Mouse (Mus musculus): ENCODE results near the gene Ly6g5b. TPM values are rescaled to one million over a fixed set of nuclear protein-coding genes. Genes with fewer than 3 reads are reported as not detected.

The Ly6g5b gene
- polyA plus RNA-seq, 1 experiment: 0.28 TPM

DNA sequence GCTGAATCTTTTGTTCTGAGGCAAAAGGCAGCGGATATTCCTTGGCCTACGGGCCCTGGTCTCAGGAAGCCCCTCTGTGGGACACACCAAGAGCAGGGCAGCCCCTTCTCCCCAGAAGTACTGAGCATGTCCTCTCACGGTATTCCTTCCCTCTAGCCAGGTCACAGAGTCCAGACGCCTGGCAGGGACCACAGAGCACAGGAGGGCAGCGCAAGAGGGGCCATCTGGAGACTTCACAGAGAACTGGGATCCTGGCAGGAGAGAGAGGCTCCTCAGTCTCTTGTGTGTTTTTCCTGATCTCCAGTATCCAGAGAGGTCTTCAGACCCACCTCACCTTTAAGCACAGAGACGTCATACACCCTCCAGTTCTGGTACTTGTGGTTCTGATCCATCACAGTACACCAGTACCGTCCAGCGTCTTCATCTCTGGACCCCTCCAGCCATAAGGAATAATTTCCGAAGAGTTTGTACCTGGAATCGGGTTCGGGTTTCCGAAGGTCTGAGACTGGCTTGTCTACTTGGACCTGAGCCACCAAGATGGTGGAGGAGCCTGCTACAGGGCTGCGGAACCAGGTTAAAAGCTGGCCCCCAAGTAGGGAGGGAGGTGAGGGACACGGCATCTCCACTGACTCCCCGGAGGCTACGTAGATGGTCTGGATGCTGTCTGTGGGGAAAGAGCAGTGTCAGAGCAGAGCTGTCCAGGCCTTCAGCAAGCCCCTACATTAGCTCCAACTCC is 32.2 kb downstream of the Ly6g5b start:
- H3K79me3 ChIP-seq (ENCODE audit: low read depth): no peaks in the 10 kb centered on the region
- H3K4me3 ChIP-seq (ENCODE audit: insufficient read depth, poor library complexity, severe bottlenecking): no peak overlapping the region
- H3ac ChIP-seq (ENCODE audit: control insufficient read depth, insufficient read length, low read depth): no peak overlapping the region
- H3K27me3 ChIP-seq (ENCODE audit: control insufficient read depth, insufficient read depth, insufficient read length): peaks cover 11% of the 10 kb centered on the region
- TF ChIP-seq MYOG (IDR thresholded peaks at IDR 0.05; ENCODE audit: control insufficient read depth, extremely low read depth, insufficient read length): no peak
- TF ChIP-seq MAX (IDR thresholded peaks at IDR 0.05): no peak
- no peak for TF ChIP-seq FOSL1 (IDR thresholded peaks at IDR 0.05; ENCODE audit: insufficient read depth, low read length, poor library complexity, severe bottlenecking)
- H3K36me3 ChIP-seq (ENCODE audit: control insufficient read depth, insufficient read depth): no peaks in the 10 kb centered on the region
- H3K79me2 ChIP-seq (ENCODE audit: control insufficient read depth, insufficient read depth): no peaks in the 10 kb centered on the region

DNA sequence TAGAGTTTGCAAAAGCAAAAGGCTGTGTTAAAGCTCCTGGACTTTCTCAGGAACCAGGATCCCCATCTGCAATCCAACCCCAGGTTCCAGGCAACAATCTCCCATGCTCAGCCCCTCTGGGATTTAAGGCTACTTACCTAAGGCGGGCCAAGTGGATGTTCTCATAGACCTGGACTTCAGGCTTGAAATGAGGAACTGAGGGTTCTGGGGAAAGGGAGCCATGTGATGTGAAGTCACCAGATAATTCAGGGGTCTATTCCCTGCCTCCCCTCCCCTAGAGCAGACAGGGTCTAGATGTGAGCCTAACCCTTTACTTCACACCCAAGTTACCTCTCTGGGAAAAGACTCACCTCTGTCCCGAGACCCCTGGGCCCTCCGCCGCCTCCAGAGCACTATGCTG is 34.5 kb downstream of the Ly6g5b start:
- H3K27me3 ChIP-seq (ENCODE audit: control insufficient read depth, insufficient read depth, insufficient read length): peaks cover 23% of the 10 kb centered on the region
- no peak overlapping the region for H3ac ChIP-seq (ENCODE audit: control insufficient read depth, insufficient read length, low read depth)
- H3K36me3 ChIP-seq (ENCODE audit: control insufficient read depth, insufficient read depth): no peaks in the 10 kb centered on the region
- TF ChIP-seq CTCF (IDR thresholded peaks at IDR 0.05; ENCODE audit: control insufficient read depth, insufficient read depth, insufficient read length) (no peak), USF1 (IDR thresholded peaks at IDR 0.05; ENCODE audit: low read depth) (no peak), MYOG (IDR thresholded peaks at IDR 0.05; ENCODE audit: control insufficient read depth, extremely low read depth, insufficient read length) (no peak), MAX (IDR thresholded peaks at IDR 0.05) (no peak), FOSL1 (IDR thresholded peaks at IDR 0.05; ENCODE audit: insufficient read depth, low read length, poor library complexity, severe bottlenecking) (no peak), CEBPB (IDR thresholded peaks at IDR 0.05; ENCODE audit: low read depth) (no peak), MYOD1 (IDR thresholded peaks at IDR 0.05; ENCODE audit: control insufficient read depth, insufficient read length, low read depth) (no peak)
- H3K4me3 ChIP-seq (ENCODE audit: insufficient read depth, poor library complexity, severe bottlenecking): no peak overlapping the region
- no peaks in the 10 kb centered on the region for H3K79me3 ChIP-seq (ENCODE audit: low read depth)
- no peaks in the 10 kb centered on the region for H3K79me2 ChIP-seq (ENCODE audit: control insufficient read depth, insufficient read depth)

DNA sequence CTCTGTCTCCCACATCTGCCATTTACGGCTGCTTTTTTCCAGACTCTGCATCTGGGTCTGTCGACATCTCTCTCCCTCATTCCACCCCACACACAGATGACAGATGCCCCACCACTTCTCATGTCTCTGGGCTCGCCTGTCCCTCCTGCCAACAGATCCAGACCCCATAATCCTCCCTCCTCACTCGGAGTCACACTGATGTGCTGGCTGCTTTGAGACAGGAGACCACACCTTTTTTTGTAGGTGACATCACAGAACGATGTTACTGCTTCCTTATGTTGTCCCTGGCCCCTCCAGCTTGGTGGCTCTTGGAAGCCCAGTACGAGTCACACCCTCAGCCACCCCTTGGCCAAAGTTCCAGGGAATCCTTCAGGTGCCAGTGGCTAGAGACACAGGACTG is 35.0 kb downstream of the Ly6g5b start:
- Histone ChIP-seq H3K4me3 (ENCODE audit: insufficient read depth, poor library complexity, severe bottlenecking) (no peak overlapping the region), H3K36me3 (ENCODE audit: control insufficient read depth, insufficient read depth) (no peaks in the 10 kb centered on the region), H3K79me2 (ENCODE audit: control insufficient read depth, insufficient read depth) (no peaks in the 10 kb centered on the region), H3K27me3 (ENCODE audit: control insufficient read depth, insufficient read depth, insufficient read length) (peaks cover 23% of the 10 kb centered on the region), H3K79me3 (ENCODE audit: low read depth) (no peaks in the 10 kb centered on the region), H3ac (ENCODE audit: control insufficient read depth, insufficient read length, low read depth) (no peak overlapping the region)
- TF ChIP-seq MAX (IDR thresholded peaks at IDR 0.05): no peak
- no peak for TF ChIP-seq CEBPB (IDR thresholded peaks at IDR 0.05; ENCODE audit: low read depth)
- no peak for TF ChIP-seq MYOD1 (IDR thresholded peaks at IDR 0.05; ENCODE audit: control insufficient read depth, insufficient read length, low read depth)
- no peak for TF ChIP-seq MYOG (IDR thresholded peaks at IDR 0.05; ENCODE audit: control insufficient read depth, extremely low read depth, insufficient read length)
- TF ChIP-seq FOSL1 (IDR thresholded peaks at IDR 0.05; ENCODE audit: insufficient read depth, low read length, poor library complexity, severe bottlenecking): no peak
- TF ChIP-seq USF1 (IDR thresholded peaks at IDR 0.05; ENCODE audit: low read depth): no peak
- no peak for TF ChIP-seq CTCF (IDR thresholded peaks at IDR 0.05; ENCODE audit: control insufficient read depth, insufficient read depth, insufficient read length)

GRCm38 (mm10) chr17:35079778-35080177 is 35.5 kb downstream of the Ly6g5b start:
- H3K36me3 ChIP-seq (ENCODE audit: control insufficient read depth, insufficient read depth): no peaks in the 10 kb centered on the region
- no peaks in the 10 kb centered on the region for H3K79me3 ChIP-seq (ENCODE audit: low read depth)
- TF ChIP-seq MYOD1 (IDR thresholded peaks at IDR 0.05; ENCODE audit: control insufficient read depth, insufficient read length, low read depth): no peak
- TF ChIP-seq CTCF (IDR thresholded peaks at IDR 0.05; ENCODE audit: control insufficient read depth, insufficient read depth, insufficient read length): no peak
- TF ChIP-seq CEBPB (IDR thresholded peaks at IDR 0.05; ENCODE audit: low read depth): no peak
- no peak for TF ChIP-seq MYOG (IDR thresholded peaks at IDR 0.05; ENCODE audit: control insufficient read depth, extremely low read depth, insufficient read length)
- no peak for TF ChIP-seq USF1 (IDR thresholded peaks at IDR 0.05; ENCODE audit: low read depth)
- no peak for TF ChIP-seq MAX (IDR thresholded peaks at IDR 0.05)
- TF ChIP-seq FOSL1 (IDR thresholded peaks at IDR 0.05; ENCODE audit: insufficient read depth, low read length, poor library complexity, severe bottlenecking): no peak
- H3K4me3 ChIP-seq (ENCODE audit: insufficient read depth, poor library complexity, severe bottlenecking): no peak overlapping the region
- H3K79me2 ChIP-seq (ENCODE audit: control insufficient read depth, insufficient read depth): no peaks in the 10 kb centered on the region
- H3ac ChIP-seq (ENCODE audit: control insufficient read depth, insufficient read length, low read depth): no peak overlapping the region
- H3K27me3 ChIP-seq (ENCODE audit: control insufficient read depth, insufficient read depth, insufficient read length): peaks cover 23% of the 10 kb centered on the region

DNA sequence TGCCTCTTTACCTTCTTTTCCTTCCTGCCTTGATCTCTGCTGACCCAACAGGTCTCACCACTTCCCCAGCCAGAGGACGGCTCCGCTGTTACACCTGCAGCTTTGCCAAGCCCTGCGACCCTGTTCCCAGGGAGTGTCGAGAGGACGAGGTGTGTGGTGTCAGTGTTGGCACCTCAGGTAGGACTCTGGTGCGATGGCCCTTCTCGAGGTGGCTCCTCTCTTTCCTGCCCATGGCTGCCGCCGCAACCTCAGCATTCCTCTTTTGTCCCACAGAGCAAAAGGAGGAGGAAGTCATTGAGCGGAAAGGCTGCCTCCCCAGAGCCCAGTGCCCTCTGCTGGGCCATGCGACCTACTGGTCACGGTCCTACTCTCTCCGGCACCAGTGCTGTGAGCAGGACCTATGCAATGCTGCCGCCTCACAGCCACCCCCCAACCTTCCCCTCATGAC is 37.4 kb downstream of the Ly6g5b start, which contains the start of gene Ly6g6d:
Gene Ly6g6d, minus strand, starts transcription at position 280 of the 448 bp plus-strand sequence.
- no peak for TF ChIP-seq USF1 (IDR thresholded peaks at IDR 0.05; ENCODE audit: low read depth)
- peak; percentile 43 for TF ChIP-seq CTCF (IDR thresholded peaks at IDR 0.05; ENCODE audit: control insufficient read depth, insufficient read depth, insufficient read length)

DNA sequence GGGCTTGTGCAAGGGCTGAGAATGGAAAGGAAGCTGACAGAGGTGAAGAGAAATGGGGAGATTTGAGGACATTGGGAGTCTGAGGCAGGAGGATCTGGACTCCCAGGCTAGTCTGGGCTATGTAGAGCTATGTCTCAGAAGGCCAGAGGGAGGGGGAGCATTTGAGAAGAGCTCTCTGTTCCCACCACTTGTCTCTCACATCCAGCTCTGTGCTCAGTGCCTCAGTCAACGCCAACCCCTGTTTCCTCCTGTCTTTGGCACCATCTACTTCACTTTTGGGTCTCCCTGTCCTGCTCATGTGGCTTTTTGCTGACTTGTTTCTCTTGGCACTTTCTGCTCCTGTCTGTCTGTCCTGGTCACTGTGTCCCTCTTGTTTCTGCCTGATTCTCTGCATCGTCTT is 37.9 kb downstream of the Ly6g5b start:
- H3ac ChIP-seq (ENCODE audit: control insufficient read depth, insufficient read length, low read depth): no peak overlapping the region
- H3K79me2 ChIP-seq (ENCODE audit: control insufficient read depth, insufficient read depth): no peaks in the 10 kb centered on the region
- H3K27me3 ChIP-seq (ENCODE audit: control insufficient read depth, insufficient read depth, insufficient read length): peaks cover 19% of the 10 kb centered on the region
- H3K36me3 ChIP-seq (ENCODE audit: control insufficient read depth, insufficient read depth): no peaks in the 10 kb centered on the region
- H3K79me3 ChIP-seq (ENCODE audit: low read depth): no peaks in the 10 kb centered on the region
- TF ChIP-seq MAX (IDR thresholded peaks at IDR 0.05) (no peak), MYOD1 (IDR thresholded peaks at IDR 0.05; ENCODE audit: control insufficient read depth, insufficient read length, low read depth) (no peak), CEBPB (IDR thresholded peaks at IDR 0.05; ENCODE audit: low read depth) (no peak)
- no peak overlapping the region for H3K4me3 ChIP-seq (ENCODE audit: insufficient read depth, poor library complexity, severe bottlenecking)

More for the DNA sequence above, 37.4 kb downstream of the Ly6g5b start, which contains the start of gene Ly6g6d:
- Histone ChIP-seq H3K4me3 (ENCODE audit: insufficient read depth, poor library complexity, severe bottlenecking) (peak within 1 kb of the TSS; percentile 11), H3ac (ENCODE audit: control insufficient read depth, insufficient read length, low read depth) (peak within 1 kb of the TSS; percentile 42), H3K79me3 (ENCODE audit: low read depth) (no peaks in the 10 kb centered on the region), H3K36me3 (ENCODE audit: control insufficient read depth, insufficient read depth) (no peaks in the 10 kb centered on the region), H3K27me3 (ENCODE audit: control insufficient read depth, insufficient read depth, insufficient read length) (peaks cover 19% of the 10 kb centered on the region), H3K79me2 (ENCODE audit: control insufficient read depth, insufficient read depth) (no peaks in the 10 kb centered on the region)

All from C2C12 (cell line).